ENCODE assay signal across 26 mouse cellular contexts in the genomic region with DNA sequence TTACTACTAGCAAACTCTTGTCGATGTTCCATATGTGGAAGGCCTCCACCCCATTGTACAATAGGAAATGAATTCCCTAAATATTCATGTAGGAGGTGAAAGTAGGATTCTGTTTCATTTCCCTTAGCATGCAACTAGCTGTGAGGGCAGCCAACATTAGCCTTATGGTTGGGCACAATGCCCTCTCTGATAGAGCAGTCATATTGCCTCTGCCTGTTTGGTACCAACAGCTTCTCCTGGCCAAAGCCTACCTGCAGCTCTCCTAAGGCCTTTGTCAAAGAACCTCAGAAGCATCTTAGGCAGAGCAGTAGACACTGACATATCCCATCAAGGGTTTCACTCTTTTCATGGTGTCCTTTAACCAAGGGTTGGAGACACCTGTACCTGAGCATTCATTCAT.
DNase-seq lines count a peak whose midpoint lies in the region; ATAC-seq and TF ChIP-seq lines count a peak whose summit lies in the region.
"Had no signal": no experiment of that assay in that cellular context is flagged by ENCODE, and none has a peak within 500 bp of the region (broad histone marks: within the 10 kb centered on the region; RNA-seq: fewer than 3 reads in every experiment).

No protein-coding gene starts in this region.

- peak; percentile 61; the same call in 1 of the 2 replicates for ATAC-seq in cerebellum, adult (ENCODE audit: insufficient number of reproducible peaks, low FRiP score, low TSS enrichment)
- ATAC-seq: activated CD4-positive, CD25-positive, alpha-beta regulatory T cell, adult 4 months; forebrain, embryonic 13.5 days; forebrain, embryonic 16.5 days; hindbrain, postnatal 0 days; inflammation-experienced regulatory T-cells, adult 6 months; intestine, embryonic 16.5 days had no signal

- no peak for TF ChIP-seq CTCF in cerebellum, adult 2 months (IDR thresholded peaks at IDR 0.05; ENCODE audit: borderline replicate concordance, insufficient read depth, low read depth, low read length)

- TF ChIP-seq POLR2A in cerebellum, adult 2 months (IDR thresholded peaks at IDR 0.05; ENCODE audit: borderline replicate concordance, insufficient read depth, low read length) = no peak

- H3K27ac ChIP-seq in cerebellum, adult 2 months (ENCODE audit: insufficient read depth, low read length) = no peak overlapping the region; the same call in 1 of the 2 replicates
- H3K27ac ChIP-seq: forebrain, embryonic 10.5 days; forebrain, embryonic 13.5 days; heart, adult 2 months; heart, embryonic 15.5 days; hindbrain, embryonic 14.5 days; hindbrain, postnatal 0 days had no signal

- H3K4me1 ChIP-seq in cerebellum, adult 2 months (ENCODE audit: control insufficient read depth, insufficient read depth, low read length) = peaks cover 18% of the 10 kb centered on the region; the same call in 1 of the 2 replicates
- H3K4me1 ChIP-seq: forebrain, embryonic 10.5 days; forebrain, embryonic 13.5 days; heart, embryonic 12.5 days; heart, embryonic 15.5 days had no signal

- DNase-seq in cerebellum, adult 8-10 months = no peak
- DNase-seq in brain, adult 2 months (ENCODE audit: low read depth, low spot score) = peak; percentile 74
- DNase-seq in cerebellum, adult 2 months = peak; percentile 52 to 77
- peak; percentile 37 to 40 for DNase-seq in cerebellum, postnatal 10 days
- DNase-seq in left cerebral cortex, postnatal 25 days (ENCODE audit: low spot score in 2 of 2) = no peak
- DNase-seq in natural killer cell, adult 2 months (ENCODE audit: low spot score in 2 of 2) = no peak
- DNase-seq in kidney, postnatal 14 days = no peak
- DNase-seq: adrenal gland, adult 8-10 months; adrenal gland, postnatal 25 days; gastrocnemius, postnatal 10 days; gastrocnemius, postnatal 36 days; heart, adult 2 months; heart, postnatal 10 days; heart, postnatal 36 days; kidney, adult 18-20 months had no signal

- no peak overlapping the region for H3K4me3 ChIP-seq in cerebellum, adult 2 months (replicated peaks; ENCODE audit: insufficient read depth, low read depth, low read length)
- H3K4me3 ChIP-seq: forebrain, embryonic 10.5 days; forebrain, embryonic 13.5 days; heart, adult 2 months; heart, embryonic 12.5 days; heart, embryonic 15.5 days had no signal

- no peaks in the 10 kb centered on the region for H3K27me3 ChIP-seq in cerebellum, adult 2 months (ENCODE audit: control insufficient read depth, insufficient read depth, low read length)
- H3K27me3 ChIP-seq: forebrain, embryonic 13.5 days; heart, embryonic 12.5 days; heart, embryonic 15.5 days had no signal

- 46% methylated on average over 1 of the region's 1 CpGs for WGBS in cerebellum, adult 2 months

- intact Hi-C loops in left cerebral cortex, postnatal 25 days (cut with DNase I) = no loop called here

Comparison
In these comparisons a context has a peak if more than half of its experiments do, and no peak if none do; other contexts are left out.
1. DNase-seq: peak in brain, adult 2 months (single experiment), cerebellum, adult 2 months (2 of 2) and cerebellum, postnatal 10 days (2 of 2); none in cerebellum, adult 8-10 months (single experiment), left cerebral cortex, postnatal 25 days (0 of 2), natural killer cell, adult 2 months (0 of 2) and kidney, postnatal 14 days (single experiment).